Mouse (Mus musculus) liver, embryonic 16.5 days (tissue): ENCODE data around the gene Rnf26. TPM values are rescaled to one million over a fixed set of nuclear protein-coding genes. Genes with fewer than 3 reads are reported as not detected.

ENCODE experiments used
- ATAC-seq: fragments of 200-750 bp; cut with Nextera tagmentation; 2 replicates; pipeline ENCODE4 v1.8.0; 2017; ENCODE audit warnings: low read depth, mild to moderate bottlenecking, moderate number of reproducible peaks, moderate library complexity
- H3K27ac ChIP-seq: fragments of 300-500 bp; sonication (generic); 2 replicates; pipeline ENCODE4 v1.5.1; 2014; ENCODE audit warnings: mild to moderate bottlenecking, low read length
- H3K27me3 ChIP-seq: fragments of 300-500 bp; sonication (generic); 2 replicates; pipeline ENCODE4 v1.6.1; 2014; ENCODE audit warnings: low read depth, low read length, mixed read lengths; ENCODE audit not compliant: control insufficient read depth, insufficient read depth
- H3K36me3 ChIP-seq: fragments of 300-500 bp; sonication (generic); 2 replicates; pipeline ENCODE4 v1.6.1; 2014; ENCODE audit warnings: mild to moderate bottlenecking; ENCODE audit not compliant: control insufficient read depth, insufficient read depth
- H3K4me1 ChIP-seq: fragments of 300-500 bp; sonication (generic); 2 replicates; pipeline ENCODE4 v1.6.1; 2014; ENCODE audit warnings: low read depth, low read length, mixed read lengths; ENCODE audit not compliant: control insufficient read depth
- H3K4me2 ChIP-seq: fragments of 300-500 bp; sonication (generic); 2 replicates; pipeline ENCODE4 v1.6.1; 2014; ENCODE audit warnings: low read depth, low read length, mixed read lengths
- H3K4me3 ChIP-seq: fragments of 300-500 bp; sonication (generic); 2 replicates; pipeline ENCODE4 v1.5.1; 2014; ENCODE audit warnings: low read depth, mild to moderate bottlenecking, low read length
- H3K9ac ChIP-seq: fragments of 300-500 bp; sonication (generic); 2 replicates; pipeline ENCODE4 v1.6.1; 2014; ENCODE audit warnings: low read depth, low read length
- H3K9me3 ChIP-seq: fragments of 300-500 bp; sonication (generic); replicated peaks from 2 replicates; pipeline ENCODE4 v1.6.1; 2016; ENCODE audit warnings: low read length; ENCODE audit not compliant: control insufficient read depth
- WGBS: fragments of 180-500 bp; shearing (Covaris S2); extraction: QIAGEN DNeasy Blood & Tissue Kit; methylation state at CpG from one replicate; pipeline ENCODE4 v1.1.7; 2014; ENCODE audit not compliant: insufficient replicate concordance; 5-methylcytosine and 5-hydroxymethylcytosine counted together
- polyA plus RNA-seq: library from polyadenylated mRNA; unstranded; fragments of >200 nt; fragmentation: Nextera tagmentation; extraction: Ambion mirVana; gene quantifications from 2 replicates; pipeline ENCODE4 v1.2.1, GENCODE M21; 2015

Rnf26 gene
- polyA plus RNA-seq, 1 experiment from 2014 or later, result 32.3 TPM

DNA sequence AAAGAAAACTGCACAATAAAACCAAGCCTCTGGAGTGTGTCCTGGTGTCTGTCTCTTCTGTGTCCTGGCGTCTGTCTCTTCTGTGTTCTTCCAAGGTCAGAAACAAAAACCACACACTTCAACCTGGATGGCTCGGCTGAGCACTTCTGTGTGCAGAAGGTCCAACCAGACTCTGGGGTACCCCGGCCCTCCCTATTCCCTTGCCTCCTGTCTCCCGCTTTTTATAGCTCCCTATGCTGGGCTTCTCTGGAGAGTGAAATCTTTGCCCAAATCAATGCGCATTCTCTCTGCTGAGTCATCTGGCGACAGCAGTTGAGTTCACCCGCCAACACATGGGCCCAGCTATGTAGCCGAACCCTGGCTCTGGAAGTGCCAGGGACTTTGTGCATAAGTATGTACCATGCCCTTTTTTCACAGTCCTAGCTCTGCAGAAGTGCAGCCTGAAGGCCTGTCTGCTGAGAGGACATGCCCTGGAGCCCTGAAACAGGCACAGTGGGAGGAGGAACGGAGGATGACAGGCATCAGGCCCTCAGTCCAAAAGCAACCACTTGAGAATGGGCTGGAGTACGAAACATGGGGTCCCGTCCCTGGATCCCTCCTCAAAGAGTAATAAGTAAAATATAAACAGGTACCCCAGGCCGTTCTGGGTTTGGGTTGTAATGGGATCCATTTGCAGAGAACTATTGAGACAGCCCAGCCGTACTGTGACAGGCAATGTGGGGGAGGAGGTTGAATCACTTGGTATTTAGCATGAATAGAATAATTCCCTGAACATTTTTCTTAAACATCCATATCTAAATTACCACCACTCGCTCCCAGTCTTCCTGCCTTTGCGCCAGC lies 64.6 kb downstream of the Rnf26 start:
- peaks cover 16% of the 10 kb centered on the region for H3K27me3 ChIP-seq
- H3K36me3 ChIP-seq, result no peaks in the 10 kb centered on the region
- no peak overlapping the region for H3K4me2 ChIP-seq
- H3K27ac ChIP-seq, result no peak overlapping the region
- no peak overlapping the region for H3K9ac ChIP-seq
- H3K4me3 ChIP-seq, result no peak overlapping the region
- no peaks in the 10 kb centered on the region for H3K9me3 ChIP-seq
- 54% methylated on average over 15 of the region's 15 CpGs for WGBS
- ATAC-seq, result no peak
- no peaks in the 10 kb centered on the region for H3K4me1 ChIP-seq

DNA sequence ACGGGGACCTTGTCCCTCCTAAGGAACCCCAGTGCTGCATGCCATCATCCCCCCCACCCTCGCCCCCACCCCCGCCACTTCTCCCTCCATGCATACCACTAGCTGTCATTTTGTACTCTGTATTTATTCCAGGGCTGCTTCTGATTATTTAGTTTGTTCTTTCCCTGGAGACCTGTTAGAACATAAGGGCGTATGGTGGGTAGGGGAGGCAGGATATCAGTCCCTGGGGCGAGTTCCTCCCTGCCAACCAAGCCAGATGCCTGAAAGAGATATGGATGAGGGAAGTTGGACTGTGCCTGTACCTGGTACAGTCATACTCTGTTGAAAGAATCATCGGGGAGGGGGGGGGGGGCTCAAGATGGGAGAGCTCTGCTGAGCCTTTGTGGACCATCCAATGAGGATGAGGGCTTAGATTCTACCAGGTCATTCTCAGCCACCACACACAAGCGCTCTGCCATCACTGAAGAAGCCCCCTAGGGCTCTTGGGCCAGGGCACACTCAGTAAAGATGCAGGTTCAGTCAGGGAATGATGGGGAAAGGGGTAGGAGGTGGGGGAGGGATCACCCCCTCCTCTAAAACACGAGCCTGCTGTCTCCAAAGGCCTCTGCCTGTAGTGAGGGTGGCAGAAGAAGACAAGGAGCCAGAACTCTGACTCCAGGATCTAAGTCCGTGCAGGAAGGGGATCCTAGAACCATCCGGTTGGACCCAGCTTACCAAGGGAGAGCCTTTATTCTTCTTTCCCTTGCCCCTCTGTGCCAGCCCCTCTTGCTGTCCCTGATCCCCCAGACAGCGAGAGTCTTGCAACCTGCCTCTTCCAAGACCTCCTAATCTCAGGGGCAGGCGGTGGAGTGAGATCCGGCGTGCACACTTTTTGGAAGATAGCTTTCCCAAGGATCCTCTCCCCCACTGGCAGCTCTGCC lies 65.5 kb downstream of the Rnf26 start:
- WGBS, result 51% methylated on average over 14 of the region's 14 CpGs
- Histone ChIP-seq H3K4me1 (no peaks in the 10 kb centered on the region), H3K36me3 (no peaks in the 10 kb centered on the region), H3K9me3 (no peaks in the 10 kb centered on the region), H3K4me2 (no peak overlapping the region), H3K9ac (no peak overlapping the region), H3K4me3 (no peak overlapping the region), H3K27ac (no peak overlapping the region), H3K27me3 (peaks cover 26% of the 10 kb centered on the region)
- no peak for ATAC-seq

- H3K4me1 ChIP-seq, result no peaks in the 10 kb centered on the region
- no peak overlapping the region for H3K4me2 ChIP-seq
- H3K9me3 ChIP-seq, result no peaks in the 10 kb centered on the region
- no peak for ATAC-seq
- peaks cover 31% of the 10 kb centered on the region for H3K27me3 ChIP-seq
- no peak overlapping the region for H3K4me3 ChIP-seq
- H3K36me3 ChIP-seq, result no peaks in the 10 kb centered on the region
- 16% methylated on average over 6 of the region's 6 CpGs for WGBS
- no peak overlapping the region for H3K27ac ChIP-seq
- no peak overlapping the region for H3K9ac ChIP-seq
These were observed 66.2 kb downstream of the Rnf26 start for GRCm38 (mm10) chr9:44047071-44047470.

DNA sequence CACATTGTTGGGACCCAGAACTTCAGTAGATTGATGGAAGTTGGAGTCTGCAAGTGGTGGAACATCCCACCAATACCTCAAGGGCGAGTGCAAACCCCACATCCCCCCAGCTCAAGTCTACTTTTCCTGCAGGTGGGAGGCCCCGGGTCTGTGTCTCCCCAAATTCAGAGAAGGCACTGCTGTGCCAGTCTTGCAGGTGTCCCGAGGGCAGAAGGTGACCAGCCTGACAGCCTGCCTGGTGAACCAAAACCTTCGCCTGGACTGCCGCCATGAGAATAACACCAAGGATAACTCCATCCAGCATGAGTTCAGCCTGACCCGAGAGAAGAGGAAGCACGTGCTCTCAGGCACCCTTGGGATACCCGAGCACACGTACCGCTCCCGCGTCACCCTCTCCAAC lies 66.9 kb downstream of the Rnf26 start:
- Histone ChIP-seq H3K27ac (no peak overlapping the region), H3K9ac (no peak overlapping the region), H3K4me1 (no peaks in the 10 kb centered on the region), H3K9me3 (no peaks in the 10 kb centered on the region), H3K27me3 (peaks cover 32% of the 10 kb centered on the region), H3K4me3 (no peak overlapping the region), H3K36me3 (no peaks in the 10 kb centered on the region), H3K4me2 (no peak overlapping the region)
- ATAC-seq, result no peak
- 61% methylated on average over 12 of the region's 12 CpGs for WGBS

GRCm38 (mm10) chr9:44045884-44046272 lies 67.4 kb downstream of the Rnf26 start:
- H3K9ac ChIP-seq, result no peak overlapping the region
- H3K27me3 ChIP-seq, result peaks cover 32% of the 10 kb centered on the region
- no peaks in the 10 kb centered on the region for H3K4me1 ChIP-seq

More at GRCm38 (mm10) chr9:44045884-44046272, 67.4 kb downstream of the Rnf26 start:
- ATAC-seq, result no peak
- 73% methylated on average over 5 of the region's 5 CpGs for WGBS
- Histone ChIP-seq H3K27ac (no peak overlapping the region), H3K9me3 (no peaks in the 10 kb centered on the region), H3K4me3 (no peak overlapping the region), H3K4me2 (no peak overlapping the region), H3K36me3 (no peaks in the 10 kb centered on the region)

Other genes with a start within 250 kb of the Rnf26 start
- 0.19 and 0.38 TPM in 2 replicates for gene Thy1, start 70.1 kb downstream of the Rnf26 start, polyA plus RNA-seq
- gene Usp2, start 46.5 kb downstream of the Rnf26 start, polyA plus RNA-seq, result 2.7 and 3.2 TPM in 2 replicates
- gene Mfrp, start 11.8 kb downstream of the Rnf26 start, polyA plus RNA-seq, result 0.04 TPM in 1 of 2 replicates, not detected in the other
- gene C1qtnf5, start 6.3 kb downstream of the Rnf26 start, polyA plus RNA-seq, result 0.29 and 0.52 TPM in 2 replicates
- 0.07 TPM in 1 of 2 replicates, not detected in the other for gene Gm49380, start within 50 bp of the Rnf26 start, polyA plus RNA-seq
- 4.5 and 5.6 TPM in 2 replicates for gene Mcam, start 21.0 kb upstream of the Rnf26 start, polyA plus RNA-seq
- gene Cbl, start 120.5 kb upstream of the Rnf26 start, polyA plus RNA-seq, result 4.4 and 5.0 TPM in 2 replicates
- gene Ccdc153, start 127.2 kb upstream of the Rnf26 start, polyA plus RNA-seq, result not detected in 2 replicates
- gene Pdzd3, start 138.0 kb upstream of the Rnf26 start, polyA plus RNA-seq, result 0.04 and 0.14 TPM in 2 replicates
- gene Nlrx1, start 155.1 kb upstream of the Rnf26 start, polyA plus RNA-seq, result 4.3 and 5.0 TPM in 2 replicates
- 16.0 and 17.9 TPM in 2 replicates for gene Abcg4, start 175.1 kb upstream of the Rnf26 start, polyA plus RNA-seq
- 10.1 and 12.6 TPM in 2 replicates for gene Hinfp, start 192.2 kb upstream of the Rnf26 start, polyA plus RNA-seq
- 7.8 and 9.1 TPM in 2 replicates for gene C2cd2l, start 206.8 kb upstream of the Rnf26 start, polyA plus RNA-seq
- gene Dpagt1, start 212.5 kb upstream of the Rnf26 start, polyA plus RNA-seq, result 17.5 and 20.1 TPM in 2 replicates
- gene H2afx, start 221.2 kb upstream of the Rnf26 start, polyA plus RNA-seq, result 191 and 216 TPM in 2 replicates
- 1,376 and 1,388 TPM in 2 replicates for gene Hmbs, start 230.7 kb upstream of the Rnf26 start, polyA plus RNA-seq
- gene Vps11, start 248.2 kb upstream of the Rnf26 start, polyA plus RNA-seq, result 14.3 and 14.4 TPM in 2 replicates